Mouse (Mus musculus) small intestine, adult 2 months (tissue): ENCODE measurements around the gene Mum1.

Experiments used
- CTCF ChIP-seq: fragments of 200-500 bp; IDR thresholded peaks from 2 replicates; pipeline ENCODE4 v1.5.1; 2012; ENCODE audit warnings: low read depth, mild to moderate bottlenecking, control low read depth, inconsistent platforms, low read length, moderate library complexity, mixed read lengths; ENCODE audit not compliant: insufficient replicate concordance, insufficient read length; ENCODE audit errors: extremely low read depth
- POLR2A ChIP-seq: fragments of 200-500 bp; IDR thresholded peaks from 2 replicates; pipeline ENCODE4 v1.6.1; 2012; ENCODE audit warnings: low read depth, mild to moderate bottlenecking, control low read depth, inconsistent platforms, low read length, moderate library complexity

GRCm38 (mm10) chr10:80226071-80226415, 191 bp upstream of the Mum1 start:
- TF ChIP-seq CTCF (no peak), POLR2A (peak; percentile 50; the same call in 1 of the 2 replicates)
